Mouse (Mus musculus) liver, postnatal 0 days (tissue): Measurements from ENCODE around the gene Sh3glb2.

ENCODE experiments used
- CTCF ChIP-seq: sonication (generic); IDR thresholded peaks from 2 replicates; pipeline ENCODE4 v1.5.1; 2016; ENCODE audit warnings: antibody characterized with exemption, low read depth
- EP300 ChIP-seq: IDR thresholded peaks from 2 replicates; pipeline ENCODE4 v1.6.1; 2016; ENCODE audit warnings: antibody characterized with exemption, low read depth, mild to moderate bottlenecking

DNA sequence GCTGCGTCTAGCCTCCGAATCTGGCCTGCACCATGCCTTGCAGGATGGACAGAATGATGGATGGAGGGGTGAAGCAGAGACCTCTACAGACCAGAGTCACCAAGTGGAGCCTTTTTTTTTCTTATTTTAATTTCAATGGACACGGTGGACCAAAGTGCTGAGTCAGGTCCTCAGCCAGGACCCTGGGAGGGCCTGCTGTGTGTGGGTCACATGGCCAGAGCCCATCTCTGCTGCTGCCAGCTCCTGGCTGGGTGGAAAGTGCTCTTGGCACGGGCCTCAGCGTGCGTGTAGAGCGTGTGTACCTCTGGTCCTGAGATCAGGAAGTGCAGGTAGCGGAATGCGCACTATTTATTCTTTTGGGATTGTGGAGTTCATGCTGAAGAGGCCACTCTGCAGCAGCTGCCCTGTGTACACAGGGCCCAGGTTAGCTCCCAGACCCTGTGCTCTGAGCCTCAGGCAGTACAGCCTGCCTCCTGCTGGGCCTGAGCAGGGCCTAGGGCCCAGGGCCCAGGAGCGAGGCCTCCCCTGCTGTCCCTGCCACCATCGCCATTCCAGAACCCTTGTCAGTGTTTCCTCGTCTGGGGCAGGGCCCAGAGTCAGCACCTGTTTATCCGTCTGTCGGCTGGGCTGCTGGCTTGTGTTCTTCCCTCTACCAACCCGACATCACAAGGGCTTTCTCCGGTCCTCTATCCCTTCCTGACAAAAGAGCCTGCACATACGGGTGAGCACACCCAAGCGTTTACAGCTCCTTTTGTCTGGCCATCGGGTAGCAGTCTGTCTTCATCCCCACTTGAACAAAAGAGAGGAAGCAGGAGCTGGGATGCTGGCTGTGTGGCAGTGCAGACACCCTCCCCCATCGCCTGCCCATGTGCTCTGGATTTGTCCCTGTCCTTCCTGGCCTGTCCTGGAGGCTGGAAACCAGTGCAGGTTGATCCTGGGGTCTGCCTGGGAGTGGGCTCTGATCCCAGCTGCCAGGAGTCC, 40.3 kb upstream of the Sh3glb2 start:
- TF ChIP-seq CTCF (no peak), EP300 (no peak)
